Comparison of ENCODE assay signal across 28 mouse cellular contexts in genomic region chr13:15599741-15600140, GRCm38 (mm10).
A peak's percentile ranks its signal among the peaks of the same experiment; 100 is the strongest.
DNase-seq lines count a peak whose midpoint lies in the region; ATAC-seq and TF ChIP-seq lines count a peak whose summit lies in the region.
"Had no signal": no experiment of that assay in that cellular context is flagged by ENCODE, and none has a peak within 500 bp of the region (broad histone marks: within the 10 kb centered on the region; RNA-seq: fewer than 3 reads in every experiment).

No protein-coding gene starts in this region.

- H3K9me3 ChIP-seq in kidney, embryonic 14.5 days (ENCODE audit: control insufficient read depth, low read length): no peaks in the 10 kb centered on the region
- no peaks in the 10 kb centered on the region for H3K9me3 ChIP-seq in limb, embryonic 15.5 days
- H3K9me3 ChIP-seq in limb, embryonic 10.5 days (replicated peaks): no peaks in the 10 kb centered on the region
- no peaks in the 10 kb centered on the region for H3K9me3 ChIP-seq in lung, embryonic 16.5 days (ENCODE audit: control insufficient read depth, low read length)
- H3K9me3 ChIP-seq: embryonic facial prominence, embryonic 10.5 days; embryonic facial prominence, embryonic 13.5 days; forebrain, embryonic 12.5 days; forebrain, embryonic 15.5 days; heart, embryonic 12.5 days; heart, embryonic 15.5 days; hindbrain, embryonic 10.5 days; hindbrain, embryonic 13.5 days had no signal

- H3K27me3 ChIP-seq in kidney, adult 2 months (replicated peaks; ENCODE audit: control insufficient read depth, insufficient read depth, low read length): no peaks in the 10 kb centered on the region
- H3K27me3 ChIP-seq in kidney, embryonic 14.5 days (ENCODE audit: control insufficient read depth, insufficient read depth, low read length): no peaks in the 10 kb centered on the region
- H3K27me3 ChIP-seq in limb, embryonic 15.5 days: no peaks in the 10 kb centered on the region
- no peaks in the 10 kb centered on the region for H3K27me3 ChIP-seq in limb, embryonic 10.5 days (ENCODE audit: low read depth, poor library complexity, severe bottlenecking)
- H3K27me3 ChIP-seq in lung, embryonic 16.5 days (ENCODE audit: control insufficient read depth, insufficient read depth, low read depth, low read length): no peaks in the 10 kb centered on the region
- H3K27me3 ChIP-seq: embryonic facial prominence, embryonic 13.5 days; forebrain, embryonic 15.5 days; hindbrain, embryonic 13.5 days had no signal

- peak; percentile 17 for DNase-seq in kidney, adult 2 months
- DNase-seq in limb, embryonic 10.5 days (ENCODE audit: low spot score): no peak
- DNase-seq in lung, postnatal 36 days: no peak
- DNase-seq in adipocyte (ENCODE audit: low spot score): peak; percentile 55
- no peak for DNase-seq in frontal cortex, postnatal 25 days (ENCODE audit: low spot score in 2 of 2)
- DNase-seq: adrenal gland, adult 8-10 months; adrenal gland, postnatal 25 days; cerebellum, adult 11-12 months; cerebellum, adult 8-10 months; cerebellum, postnatal 36 days; embryo, embryonic 11 days; gastrocnemius, postnatal 10 days; gastrocnemius, postnatal 36 days; heart, postnatal 10 days; heart, postnatal 36 days had no signal

- H3K9ac ChIP-seq in kidney, embryonic 14.5 days (ENCODE audit: low read depth, low read length): no peak overlapping the region
- no peak overlapping the region for H3K9ac ChIP-seq in limb, embryonic 15.5 days
- no peak overlapping the region for H3K9ac ChIP-seq in lung, embryonic 16.5 days (ENCODE audit: low read length)
- H3K9ac ChIP-seq: embryonic facial prominence, embryonic 13.5 days; forebrain, embryonic 12.5 days; forebrain, embryonic 15.5 days; heart, embryonic 12.5 days; heart, embryonic 15.5 days; hindbrain, embryonic 13.5 days had no signal

- TF ChIP-seq POLR2A in kidney, adult 2 months (IDR thresholded peaks at IDR 0.05; ENCODE audit: low read depth, low read length): no peak

- no peaks in the 10 kb centered on the region for H3K4me1 ChIP-seq in kidney, adult 2 months (ENCODE audit: control insufficient read depth, insufficient read depth, low read length)
- H3K4me1 ChIP-seq in kidney, embryonic 14.5 days (ENCODE audit: control insufficient read depth, insufficient read depth, low read length): peaks cover 13% of the 10 kb centered on the region
- H3K4me1 ChIP-seq in limb, embryonic 15.5 days: peaks cover 22% of the 10 kb centered on the region
- H3K4me1 ChIP-seq in limb, embryonic 10.5 days: peaks cover 15% of the 10 kb centered on the region
- H3K4me1 ChIP-seq in lung, embryonic 16.5 days (replicated peaks; ENCODE audit: control insufficient read depth, insufficient read depth, low read length): peaks cover 32% of the 10 kb centered on the region

- no peak for TF ChIP-seq CTCF in kidney, adult 2 months (conservative IDR thresholded peaks at IDR 0.05; ENCODE audit: insufficient read depth, insufficient read length, low read depth, low read length)

- H3K36me3 ChIP-seq in kidney, adult 2 months (ENCODE audit: control insufficient read depth, insufficient read depth, low read length): no peaks in the 10 kb centered on the region
- H3K36me3 ChIP-seq in kidney, embryonic 14.5 days (ENCODE audit: control insufficient read depth, insufficient read depth, low read length): no peaks in the 10 kb centered on the region
- H3K36me3 ChIP-seq in limb, embryonic 15.5 days: no peaks in the 10 kb centered on the region
- peaks cover 24% of the 10 kb centered on the region for H3K36me3 ChIP-seq in limb, embryonic 10.5 days
- no peaks in the 10 kb centered on the region for H3K36me3 ChIP-seq in lung, embryonic 16.5 days (ENCODE audit: control insufficient read depth, insufficient read depth, low read length)
- H3K36me3 ChIP-seq: embryonic facial prominence, embryonic 13.5 days; forebrain, embryonic 12.5 days; forebrain, embryonic 15.5 days; heart, embryonic 12.5 days; heart, embryonic 15.5 days; hindbrain, embryonic 13.5 days had no signal

- no peak for ATAC-seq in kidney, embryonic 14.5 days (ENCODE audit: low FRiP score, low TSS enrichment)
- no peak for ATAC-seq in limb, embryonic 15.5 days (ENCODE audit: insufficient number of reproducible peaks, low FRiP score, low TSS enrichment, low read depth)
- peak; percentile 42; the same call in 1 of the 2 replicates for ATAC-seq in lung, embryonic 16.5 days (ENCODE audit: low read depth)
- ATAC-seq: CD4-positive, CD25-positive, alpha-beta regulatory T cell, adult 4 months; forebrain, embryonic 15.5 days had no signal

- H3K4me2 ChIP-seq in kidney, embryonic 14.5 days (replicated peaks; ENCODE audit: low read depth, low read length): no peak overlapping the region
- H3K4me2 ChIP-seq in limb, embryonic 15.5 days: no peak overlapping the region
- H3K4me2 ChIP-seq in lung, embryonic 16.5 days (ENCODE audit: low read depth, low read length): no peak overlapping the region
- H3K4me2 ChIP-seq: embryonic facial prominence, embryonic 13.5 days; forebrain, embryonic 12.5 days; forebrain, embryonic 15.5 days; heart, embryonic 12.5 days; heart, embryonic 15.5 days; hindbrain, embryonic 13.5 days had no signal

- no peak overlapping the region for H3K27ac ChIP-seq in kidney, adult 2 months (ENCODE audit: insufficient read depth, low read depth, low read length)
- H3K27ac ChIP-seq in kidney, embryonic 14.5 days (ENCODE audit: low read depth, low read length): no peak overlapping the region
- 0 out of 2 replicates have a peak overlapping the region, but pooled peaks have one; percentile 3 for H3K27ac ChIP-seq in limb, embryonic 15.5 days
- H3K27ac ChIP-seq in limb, embryonic 10.5 days: no peak overlapping the region
- peak overlapping the region; percentile 54 for H3K27ac ChIP-seq in lung, embryonic 16.5 days (ENCODE audit: low read length)
- H3K27ac ChIP-seq: embryonic facial prominence, embryonic 10.5 days; embryonic facial prominence, embryonic 13.5 days; forebrain, embryonic 12.5 days; forebrain, embryonic 15.5 days; heart, embryonic 15.5 days; hindbrain, embryonic 10.5 days; hindbrain, embryonic 13.5 days had no signal

- H3K4me3 ChIP-seq in kidney, adult 2 months (ENCODE audit: insufficient read depth, low read depth, low read length): no peak overlapping the region
- no peak overlapping the region for H3K4me3 ChIP-seq in kidney, embryonic 14.5 days (ENCODE audit: low read length)
- no peak overlapping the region for H3K4me3 ChIP-seq in limb, embryonic 15.5 days
- no peak overlapping the region for H3K4me3 ChIP-seq in limb, embryonic 10.5 days
- H3K4me3 ChIP-seq in lung, embryonic 16.5 days (ENCODE audit: low read length): no peak overlapping the region
- H3K4me3 ChIP-seq: embryonic facial prominence, embryonic 10.5 days; embryonic facial prominence, embryonic 13.5 days; erythroblast, embryonic 14.5 days; forebrain, embryonic 12.5 days; forebrain, embryonic 15.5 days; heart, embryonic 12.5 days; heart, embryonic 15.5 days; hindbrain, embryonic 10.5 days; hindbrain, embryonic 13.5 days had no signal

- WGBS in kidney, adult 2 months: 68% methylated on average over 2 of the region's 2 CpGs
- WGBS in kidney, embryonic 14.5 days: 72% methylated on average over 2 of the region's 2 CpGs
- WGBS in limb, embryonic 15.5 days: 82% methylated on average over 2 of the region's 2 CpGs
- 94% methylated on average over 2 of the region's 2 CpGs for WGBS in limb, embryonic 10.5 days
- 48% methylated on average over 2 of the region's 2 CpGs for WGBS in lung, embryonic 16.5 days

Comparison
In these comparisons a context has a peak if more than half of its experiments do, and no peak if none do; other contexts are left out.
1. H3K27ac ChIP-seq: peak in limb, embryonic 15.5 days (single experiment) and lung, embryonic 16.5 days (single experiment); none in kidney, adult 2 months (single experiment), kidney, embryonic 14.5 days (single experiment) and limb, embryonic 10.5 days (single experiment).
2. DNase-seq: peak in kidney, adult 2 months (single experiment) and adipocyte (single experiment); none in limb, embryonic 10.5 days (single experiment), lung, postnatal 36 days (single experiment) and frontal cortex, postnatal 25 days (0 of 2).